Mouse (Mus musculus): ENCODE measurements around the gene Gm5796.
"Not testable (repeated sequence)": the region's sequence is repeated elsewhere in the genome, so short reads cannot be mapped to it uniquely, and the experiment has no call there.

- not testable (repeated sequence) for TF ChIP-seq CTCF (IDR thresholded peaks at IDR 0.05; ENCODE audit: low read depth, low read length); POLR2A (IDR thresholded peaks at IDR 0.05; ENCODE audit: insufficient read depth, low read length); EP300 (IDR thresholded peaks at IDR 0.05; ENCODE audit: insufficient read depth, low read depth, low read length)
Observed at GRCm38 (mm10) chr14:4023641-4024040, at the start of gene Gm5796.

Measured in ES-Bruce4 (cell line).